Mouse (Mus musculus): ENCODE measurements around the gene Rnf2. TPM values are rescaled to one million over a fixed set of nuclear protein-coding genes. Genes with fewer than 3 reads are reported as not detected.

Gene Rnf2
- total RNA-seq, 2 experiments from 2014 or later: 15.6 to 18.3 TPM

Small RNA genes within 50 kb of the gene (microRNA-seq; reads per million reads assigned to microRNA genes)
- 0.83 reads per million for gene Mir7682

Other genes with a start within 250 kb of the Rnf2 start
- gene Ivns1abp, start 156.5 kb downstream of the Rnf2 start, total RNA-seq (2021): 100 to 1,000 TPM; 516 to 557 TPM
- 10 to 100 TPM in 1 of 2 experiments, 1 to 10 TPM in 1; 9.8 to 12.2 TPM for gene Swt1, start 72.5 kb downstream of the Rnf2 start, total RNA-seq (2021)
- gene Trmt1l, start 72.4 kb downstream of the Rnf2 start, total RNA-seq (2021): 10 to 100 TPM; 21.4 to 22.2 TPM
- gene Fam129a, start 70.2 kb upstream of the Rnf2 start, total RNA-seq (2021): 10 to 100 TPM; 12.9 to 19.3 TPM